Mouse (Mus musculus): ENCODE measurements around the gene Akap13. TPM values are rescaled to one million over a fixed set of nuclear protein-coding genes. Genes with fewer than 3 reads are reported as not detected.

Akap13 gene
- polyA plus RNA-seq, 1 experiment, result 13.5 TPM

- Histone ChIP-seq H3K4me1 (ENCODE audit: control insufficient read depth, insufficient read depth, low read length) (peaks cover 2% of the 10 kb centered on the region; the same call in 1 of the 2 replicates), H3K27ac (ENCODE audit: insufficient read depth, low read length) (no peak overlapping the region)
- TF ChIP-seq POLR2A (IDR thresholded peaks at IDR 0.05; ENCODE audit: extremely low read depth, insufficient read depth, low read length), result no peak
- no peak for TF ChIP-seq CTCF (IDR thresholded peaks at IDR 0.05; ENCODE audit: extremely low read depth, insufficient read depth, low read length)
Measured at GRCm38 (mm10) chr7:75525716-75526401, 70.5 kb downstream of the Akap13 start.

GRCm38 (mm10) chr7:75528751-75529150 lies 73.4 kb downstream of the Akap13 start:
- H3K4me3 ChIP-seq (ENCODE audit: insufficient read depth, low read length), result no peak overlapping the region
- TF ChIP-seq CTCF (IDR thresholded peaks at IDR 0.05; ENCODE audit: extremely low read depth, insufficient read depth, low read length), result no peak
- TF ChIP-seq POLR2A (IDR thresholded peaks at IDR 0.05; ENCODE audit: extremely low read depth, insufficient read depth, low read length), result no peak
- H3K4me1 ChIP-seq (ENCODE audit: control insufficient read depth, insufficient read depth, low read length), result no peaks in the 10 kb centered on the region
- no peak overlapping the region for H3K27ac ChIP-seq (ENCODE audit: insufficient read depth, low read length)

More at GRCm38 (mm10) chr7:75525716-75526401, 70.5 kb downstream of the Akap13 start:
- H3K4me3 ChIP-seq (ENCODE audit: insufficient read depth, low read length), result no peak overlapping the region

GRCm38 (mm10) chr7:75529857-75530437 lies 74.6 kb downstream of the Akap13 start:
- TF ChIP-seq POLR2A (IDR thresholded peaks at IDR 0.05; ENCODE audit: extremely low read depth, insufficient read depth, low read length) (no peak), CTCF (IDR thresholded peaks at IDR 0.05; ENCODE audit: extremely low read depth, insufficient read depth, low read length) (no peak)
- H3K4me1 ChIP-seq (ENCODE audit: control insufficient read depth, insufficient read depth, low read length), result no peaks in the 10 kb centered on the region
- no peak overlapping the region for H3K4me3 ChIP-seq (ENCODE audit: insufficient read depth, low read length)
- no peak overlapping the region for H3K27ac ChIP-seq (ENCODE audit: insufficient read depth, low read length)

GRCm38 (mm10) chr7:75530642-75531041 lies 75.3 kb downstream of the Akap13 start:
- H3K4me1 ChIP-seq (ENCODE audit: control insufficient read depth, insufficient read depth, low read length), result no peaks in the 10 kb centered on the region

GRCm38 (mm10) chr7:75533079-75533478 lies 77.7 kb downstream of the Akap13 start:
- no peak for TF ChIP-seq CTCF (IDR thresholded peaks at IDR 0.05; ENCODE audit: extremely low read depth, insufficient read depth, low read length)
- Histone ChIP-seq H3K4me1 (ENCODE audit: control insufficient read depth, insufficient read depth, low read length) (no peaks in the 10 kb centered on the region), H3K27ac (ENCODE audit: insufficient read depth, low read length) (no peak overlapping the region), H3K4me3 (ENCODE audit: insufficient read depth, low read length) (no peak overlapping the region)

More at GRCm38 (mm10) chr7:75530642-75531041, 75.3 kb downstream of the Akap13 start:
- H3K27ac ChIP-seq (ENCODE audit: insufficient read depth, low read length), result no peak overlapping the region
- TF ChIP-seq POLR2A (IDR thresholded peaks at IDR 0.05; ENCODE audit: extremely low read depth, insufficient read depth, low read length), result no peak
- TF ChIP-seq CTCF (IDR thresholded peaks at IDR 0.05; ENCODE audit: extremely low read depth, insufficient read depth, low read length), result no peak
- H3K4me3 ChIP-seq (ENCODE audit: insufficient read depth, low read length), result no peak overlapping the region

GRCm38 (mm10) chr7:75536298-75536697 lies 81.0 kb downstream of the Akap13 start:
- TF ChIP-seq POLR2A (IDR thresholded peaks at IDR 0.05; ENCODE audit: extremely low read depth, insufficient read depth, low read length), result no peak
- TF ChIP-seq CTCF (IDR thresholded peaks at IDR 0.05; ENCODE audit: extremely low read depth, insufficient read depth, low read length), result no peak
- Histone ChIP-seq H3K27ac (ENCODE audit: insufficient read depth, low read length) (no peak overlapping the region), H3K4me3 (ENCODE audit: insufficient read depth, low read length) (no peak overlapping the region), H3K4me1 (ENCODE audit: control insufficient read depth, insufficient read depth, low read length) (no peaks in the 10 kb centered on the region)

GRCm38 (mm10) chr7:75537567-75537966 lies 82.2 kb downstream of the Akap13 start:
- H3K4me3 ChIP-seq (ENCODE audit: insufficient read depth, low read length), result no peak overlapping the region
- H3K4me1 ChIP-seq (ENCODE audit: control insufficient read depth, insufficient read depth, low read length), result no peaks in the 10 kb centered on the region
- no peak overlapping the region for H3K27ac ChIP-seq (ENCODE audit: insufficient read depth, low read length)
- TF ChIP-seq CTCF (IDR thresholded peaks at IDR 0.05; ENCODE audit: extremely low read depth, insufficient read depth, low read length), result no peak
- TF ChIP-seq POLR2A (IDR thresholded peaks at IDR 0.05; ENCODE audit: extremely low read depth, insufficient read depth, low read length), result no peak

GRCm38 (mm10) chr7:75538513-75538912 lies 83.2 kb downstream of the Akap13 start:
- Histone ChIP-seq H3K4me3 (ENCODE audit: insufficient read depth, low read length) (no peak overlapping the region), H3K4me1 (ENCODE audit: control insufficient read depth, insufficient read depth, low read length) (no peaks in the 10 kb centered on the region), H3K27ac (ENCODE audit: insufficient read depth, low read length) (no peak overlapping the region)
- TF ChIP-seq POLR2A (IDR thresholded peaks at IDR 0.05; ENCODE audit: extremely low read depth, insufficient read depth, low read length) (no peak), CTCF (IDR thresholded peaks at IDR 0.05; ENCODE audit: extremely low read depth, insufficient read depth, low read length) (no peak)

GRCm38 (mm10) chr7:75539168-75539567 lies 83.8 kb downstream of the Akap13 start:
- Histone ChIP-seq H3K4me3 (ENCODE audit: insufficient read depth, low read length) (no peak overlapping the region), H3K27ac (ENCODE audit: insufficient read depth, low read length) (no peak overlapping the region), H3K4me1 (ENCODE audit: control insufficient read depth, insufficient read depth, low read length) (no peaks in the 10 kb centered on the region)
- no peak for TF ChIP-seq POLR2A (IDR thresholded peaks at IDR 0.05; ENCODE audit: extremely low read depth, insufficient read depth, low read length)
- TF ChIP-seq CTCF (IDR thresholded peaks at IDR 0.05; ENCODE audit: extremely low read depth, insufficient read depth, low read length), result no peak

- H3K4me3 ChIP-seq (ENCODE audit: insufficient read depth, low read length), result no peak overlapping the region
- no peaks in the 10 kb centered on the region for H3K4me1 ChIP-seq (ENCODE audit: control insufficient read depth, insufficient read depth, low read length)
- TF ChIP-seq POLR2A (IDR thresholded peaks at IDR 0.05; ENCODE audit: extremely low read depth, insufficient read depth, low read length) (no peak), CTCF (IDR thresholded peaks at IDR 0.05; ENCODE audit: extremely low read depth, insufficient read depth, low read length) (no peak)
- no peak overlapping the region for H3K27ac ChIP-seq (ENCODE audit: insufficient read depth, low read length)
Measured at GRCm38 (mm10) chr7:75549856-75550255, 94.5 kb downstream of the Akap13 start.

Data from cortical plate, adult 2 months (tissue).